Mouse (Mus musculus) limb, embryonic 11.5 days (tissue): ENCODE data around the gene Szt2. TPM values are rescaled to one million over a fixed set of nuclear protein-coding genes. Genes with fewer than 3 reads are reported as not detected.

Source experiments
- ATAC-seq: fragments of 200-750 bp; cut with Nextera tagmentation; 2 replicates; pipeline ENCODE4 v1.8.0; 2017; ENCODE audit warnings: low read depth; ENCODE audit not compliant: insufficient number of reproducible peaks, low FRiP score, low TSS enrichment
- DNase-seq: peaks from one replicate; pipeline ENCODE4 v3.0.0-alpha.2; 2015; ENCODE audit warnings: low spot score
- H3K27ac ChIP-seq: fragments of 300-500 bp; sonication (generic); replicated peaks from 2 replicates; pipeline ENCODE4 v1.5.1; 2014; ENCODE audit warnings: low read depth, mild to moderate bottlenecking, low read length
- H3K27me3 ChIP-seq: fragments of 300-500 bp; sonication (generic); 2 replicates; pipeline ENCODE4 v1.6.1; 2014; ENCODE audit warnings: mild to moderate bottlenecking, low read length, mixed read lengths; ENCODE audit not compliant: control insufficient read depth, insufficient read depth
- H3K36me3 ChIP-seq: fragments of 300-500 bp; sonication (generic); 2 replicates; pipeline ENCODE4 v1.6.1; 2014; ENCODE audit warnings: mild to moderate bottlenecking, low read length, moderate library complexity, mixed read lengths; ENCODE audit not compliant: control insufficient read depth, insufficient read depth
- H3K4me1 ChIP-seq: fragments of 300-500 bp; sonication (generic); 2 replicates; pipeline ENCODE4 v1.6.1; 2014; ENCODE audit warnings: low read length, mixed read lengths; ENCODE audit not compliant: control insufficient read depth, insufficient read depth
- H3K4me2 ChIP-seq: fragments of 300-500 bp; sonication (generic); 2 replicates; pipeline ENCODE4 v1.6.1; 2014; ENCODE audit warnings: low read depth, mild to moderate bottlenecking, moderate library complexity; ENCODE audit not compliant: severe bottlenecking
- H3K4me3 ChIP-seq: fragments of 300-500 bp; sonication (generic); 2 replicates; pipeline ENCODE4 v1.5.1; 2014; ENCODE audit warnings: low read depth, low read length
- H3K9ac ChIP-seq: fragments of 300-500 bp; sonication (generic); 2 replicates; pipeline ENCODE4 v1.6.1; 2014; ENCODE audit warnings: mild to moderate bottlenecking, low read length
- H3K9me3 ChIP-seq: fragments of 300-500 bp; sonication (generic); 2 replicates; pipeline ENCODE4 v1.6.1; 2016; ENCODE audit warnings: low read length; ENCODE audit not compliant: control insufficient read depth
- WGBS: fragments of 180-500 bp; shearing (Covaris S2); extraction: QIAGEN DNeasy Blood & Tissue Kit; methylation state at CpG from one replicate; pipeline ENCODE4 v1.1.7; 2014; 5-methylcytosine and 5-hydroxymethylcytosine counted together
- polyA plus RNA-seq: library from polyadenylated mRNA; unstranded; fragments of >200 nt; fragmentation: Nextera tagmentation; extraction: Ambion mirVana; gene quantifications from 2 replicates; pipeline ENCODE4 v1.2.1, GENCODE M21; 2014

The Szt2 gene
- polyA plus RNA-seq, 1 experiment from 2014 or later, result 11.0 TPM

- H3K4me1 ChIP-seq, result no peaks in the 10 kb centered on the region
- no peak overlapping the region for H3K27ac ChIP-seq
- WGBS, result 82% methylated on average over 3 of the region's 3 CpGs
- H3K36me3 ChIP-seq, result peaks cover 39% of the 10 kb centered on the region
- no peaks in the 10 kb centered on the region for H3K27me3 ChIP-seq
- ATAC-seq (no peak), DNase-seq (no peak)
- H3K9me3 ChIP-seq, result no peaks in the 10 kb centered on the region
- H3K4me3 ChIP-seq, result no peak overlapping the region
- no peak overlapping the region for H3K4me2 ChIP-seq
- no peak overlapping the region for H3K9ac ChIP-seq
Measured at GRCm38 (mm10) chr4:118396433-118396832, 12.6 kb downstream of the Szt2 start.

- WGBS, result 92% methylated on average over 4 of the region's 4 CpGs
- H3K36me3 ChIP-seq, result peaks cover 45% of the 10 kb centered on the region
- ATAC-seq (no peak), DNase-seq (no peak)
- no peaks in the 10 kb centered on the region for H3K27me3 ChIP-seq
- no peak overlapping the region for H3K9ac ChIP-seq
- H3K4me1 ChIP-seq, result no peaks in the 10 kb centered on the region
- H3K27ac ChIP-seq, result no peak overlapping the region
- no peak overlapping the region for H3K4me3 ChIP-seq
- H3K9me3 ChIP-seq, result no peaks in the 10 kb centered on the region
- H3K4me2 ChIP-seq, result no peak overlapping the region
Measured at GRCm38 (mm10) chr4:118395289-118395688, 13.8 kb downstream of the Szt2 start.

GRCm38 (mm10) chr4:118394505-118394904 lies 14.6 kb downstream of the Szt2 start:
- Histone ChIP-seq H3K36me3 (peaks cover 43% of the 10 kb centered on the region), H3K9ac (no peak overlapping the region), H3K4me2 (no peak overlapping the region), H3K4me3 (no peak overlapping the region), H3K4me1 (no peaks in the 10 kb centered on the region), H3K27ac (no peak overlapping the region), H3K27me3 (no peaks in the 10 kb centered on the region), H3K9me3 (no peaks in the 10 kb centered on the region)
- DNase-seq, result no peak
- WGBS, result 91% methylated on average over 6 of the region's 6 CpGs
- ATAC-seq, result no peak

GRCm38 (mm10) chr4:118390146-118390545 lies 18.9 kb downstream of the Szt2 start:
- WGBS, result 96% methylated on average over 11 of the region's 11 CpGs
- Histone ChIP-seq H3K4me3 (no peak overlapping the region), H3K36me3 (peaks cover 43% of the 10 kb centered on the region), H3K9me3 (no peaks in the 10 kb centered on the region), H3K27ac (no peak overlapping the region), H3K27me3 (no peaks in the 10 kb centered on the region), H3K9ac (no peak overlapping the region), H3K4me2 (no peak overlapping the region), H3K4me1 (no peaks in the 10 kb centered on the region)
- no peak for DNase-seq
- ATAC-seq, result no peak

- H3K27me3 ChIP-seq, result no peaks in the 10 kb centered on the region
- H3K27ac ChIP-seq, result no peak overlapping the region
- H3K4me3 ChIP-seq, result no peak overlapping the region
- no peaks in the 10 kb centered on the region for H3K4me1 ChIP-seq
- WGBS, result 95% methylated on average over 8 of the region's 8 CpGs
- no peaks in the 10 kb centered on the region for H3K9me3 ChIP-seq
- peaks cover 46% of the 10 kb centered on the region for H3K36me3 ChIP-seq
- no peak overlapping the region for H3K9ac ChIP-seq
- ATAC-seq (no peak), DNase-seq (no peak)
- H3K4me2 ChIP-seq, result no peak overlapping the region
Measured at GRCm38 (mm10) chr4:118387316-118387715, 21.8 kb downstream of the Szt2 start.

- peaks cover 22% of the 10 kb centered on the region for H3K36me3 ChIP-seq
- H3K4me1 ChIP-seq, result no peaks in the 10 kb centered on the region
- ATAC-seq (no peak), DNase-seq (no peak)
- no peaks in the 10 kb centered on the region for H3K9me3 ChIP-seq
- no peak overlapping the region for H3K4me2 ChIP-seq
- H3K4me3 ChIP-seq, result no peak overlapping the region
- no peak overlapping the region for H3K9ac ChIP-seq
- H3K27me3 ChIP-seq, result no peaks in the 10 kb centered on the region
- H3K27ac ChIP-seq, result no peak overlapping the region
- WGBS, result 92% methylated on average over 7 of the region's 7 CpGs
Measured at GRCm38 (mm10) chr4:118383271-118383670, 25.8 kb downstream of the Szt2 start.

GRCm38 (mm10) chr4:118375999-118376398 lies 33.1 kb downstream of the Szt2 start:
- DNase-seq (no peak), ATAC-seq (no peak)
- Histone ChIP-seq H3K4me2 (no peak overlapping the region), H3K36me3 (peaks cover 23% of the 10 kb centered on the region), H3K9me3 (no peaks in the 10 kb centered on the region), H3K27ac (no peak overlapping the region), H3K4me3 (no peak overlapping the region), H3K27me3 (no peaks in the 10 kb centered on the region), H3K9ac (no peak overlapping the region), H3K4me1 (no peaks in the 10 kb centered on the region)
- WGBS, result 91% methylated on average over 6 of the region's 6 CpGs

- H3K9ac ChIP-seq, result no peak overlapping the region
- DNase-seq (no peak), ATAC-seq (no peak)
- peaks cover 25% of the 10 kb centered on the region for H3K36me3 ChIP-seq
- H3K9me3 ChIP-seq, result no peaks in the 10 kb centered on the region
- no peak overlapping the region for H3K4me2 ChIP-seq
- no peaks in the 10 kb centered on the region for H3K27me3 ChIP-seq
- H3K4me1 ChIP-seq, result no peaks in the 10 kb centered on the region
- WGBS, result 89% methylated on average over 13 of the region's 13 CpGs
- no peak overlapping the region for H3K27ac ChIP-seq
- no peak overlapping the region for H3K4me3 ChIP-seq
Measured at GRCm38 (mm10) chr4:118371822-118372221, 37.3 kb downstream of the Szt2 start.

- Histone ChIP-seq H3K4me1 (no peaks in the 10 kb centered on the region), H3K9me3 (no peaks in the 10 kb centered on the region), H3K4me2 (no peak overlapping the region), H3K9ac (no peak overlapping the region), H3K27me3 (no peaks in the 10 kb centered on the region), H3K4me3 (no peak overlapping the region), H3K36me3 (peaks cover 31% of the 10 kb centered on the region), H3K27ac (no peak overlapping the region)
- DNase-seq (no peak), ATAC-seq (no peak)
- WGBS, result 91% methylated on average over 3 of the region's 3 CpGs
Measured at GRCm38 (mm10) chr4:118368616-118369015, 40.5 kb downstream of the Szt2 start.
